Mouse (Mus musculus) C2C12 (cell line): ENCODE measurements around the gene Lrmda. TPM values are rescaled to one million over a fixed set of nuclear protein-coding genes. Genes with fewer than 3 reads are reported as not detected.

Experiments used
- H3K27me3 ChIP-seq: one replicate; pipeline ENCODE4 v1.6.1; 2011; ENCODE audit not compliant: control insufficient read depth, insufficient read depth, insufficient read length
- H3K36me3 ChIP-seq: one replicate; pipeline ENCODE4 v1.6.1; 2011; ENCODE audit not compliant: control insufficient read depth, insufficient read depth
- H3K4me3 ChIP-seq: one replicate; pipeline ENCODE4 v1.5.1; 2011; ENCODE audit warnings: mild to moderate bottlenecking, control low read depth; ENCODE audit not compliant: poor library complexity, insufficient read depth, severe bottlenecking
- H3K79me2 ChIP-seq: one replicate; pipeline ENCODE4 v1.6.1; 2011; ENCODE audit not compliant: control insufficient read depth, insufficient read depth
- H3K79me3 ChIP-seq: one replicate; pipeline ENCODE4 v1.6.1; 2011; ENCODE audit warnings: low read depth, control low read depth
- H3ac ChIP-seq: one replicate; pipeline ENCODE3; 2011; ENCODE audit warnings: low read depth; ENCODE audit not compliant: control insufficient read depth, insufficient read length
- CEBPB ChIP-seq: IDR thresholded peaks from one replicate; pipeline ENCODE4 v1.6.1; 2011; ENCODE audit warnings: low read depth, mild to moderate bottlenecking, control low read depth, moderate library complexity
- CTCF ChIP-seq: IDR thresholded peaks from one replicate; pipeline ENCODE4 v1.5.1; 2011; ENCODE audit not compliant: control insufficient read depth, insufficient read depth, insufficient read length
- FOSL1 ChIP-seq: IDR thresholded peaks from one replicate; pipeline ENCODE4 v1.8.0; 2011; ENCODE audit warnings: mild to moderate bottlenecking, low read length; ENCODE audit not compliant: poor library complexity, insufficient read depth, severe bottlenecking
- MAX ChIP-seq: IDR thresholded peaks from one replicate; pipeline ENCODE4 v1.6.1; 2011; ENCODE audit warnings: mild to moderate bottlenecking, control low read depth
- MYOD1 ChIP-seq: IDR thresholded peaks from one replicate; pipeline ENCODE4 v1.6.1; 2011; ENCODE audit warnings: low read depth; ENCODE audit not compliant: control insufficient read depth, insufficient read length
- MYOG ChIP-seq: IDR thresholded peaks from one replicate; pipeline ENCODE4 v1.6.1; 2011; ENCODE audit not compliant: control insufficient read depth, insufficient read length; ENCODE audit errors: extremely low read depth
- USF1 ChIP-seq: IDR thresholded peaks from one replicate; pipeline ENCODE4 v1.6.1; 2011; ENCODE audit warnings: low read depth, mild to moderate bottlenecking, control low read depth, moderate library complexity
- polyA plus RNA-seq: library from polyadenylated mRNA; unstranded; fragments of >200 nt; fragmentation: generic; extraction: Trizol; gene quantifications from one replicate; pipeline ENCODE4 v1.2.1, GENCODE M21; 2012; ENCODE audit warnings: missing spikeins

Lrmda gene
- polyA plus RNA-seq, 1 experiment = not detected

GRCm38 (mm10) chr14:22017011-22017410 lies 2.5 kb upstream of the Lrmda start:
- H3K36me3 ChIP-seq = no peaks in the 10 kb centered on the region
- no peaks in the 10 kb centered on the region for H3K79me3 ChIP-seq
- peaks cover 22% of the 10 kb centered on the region for H3K27me3 ChIP-seq
- H3ac ChIP-seq = no peak overlapping the region
- TF ChIP-seq CTCF (no peak), MAX (no peak), MYOG (no peak), USF1 (no peak), FOSL1 (no peak), CEBPB (no peak), MYOD1 (no peak)
- no peaks in the 10 kb centered on the region for H3K79me2 ChIP-seq
- no peak overlapping the region for H3K4me3 ChIP-seq

DNA sequence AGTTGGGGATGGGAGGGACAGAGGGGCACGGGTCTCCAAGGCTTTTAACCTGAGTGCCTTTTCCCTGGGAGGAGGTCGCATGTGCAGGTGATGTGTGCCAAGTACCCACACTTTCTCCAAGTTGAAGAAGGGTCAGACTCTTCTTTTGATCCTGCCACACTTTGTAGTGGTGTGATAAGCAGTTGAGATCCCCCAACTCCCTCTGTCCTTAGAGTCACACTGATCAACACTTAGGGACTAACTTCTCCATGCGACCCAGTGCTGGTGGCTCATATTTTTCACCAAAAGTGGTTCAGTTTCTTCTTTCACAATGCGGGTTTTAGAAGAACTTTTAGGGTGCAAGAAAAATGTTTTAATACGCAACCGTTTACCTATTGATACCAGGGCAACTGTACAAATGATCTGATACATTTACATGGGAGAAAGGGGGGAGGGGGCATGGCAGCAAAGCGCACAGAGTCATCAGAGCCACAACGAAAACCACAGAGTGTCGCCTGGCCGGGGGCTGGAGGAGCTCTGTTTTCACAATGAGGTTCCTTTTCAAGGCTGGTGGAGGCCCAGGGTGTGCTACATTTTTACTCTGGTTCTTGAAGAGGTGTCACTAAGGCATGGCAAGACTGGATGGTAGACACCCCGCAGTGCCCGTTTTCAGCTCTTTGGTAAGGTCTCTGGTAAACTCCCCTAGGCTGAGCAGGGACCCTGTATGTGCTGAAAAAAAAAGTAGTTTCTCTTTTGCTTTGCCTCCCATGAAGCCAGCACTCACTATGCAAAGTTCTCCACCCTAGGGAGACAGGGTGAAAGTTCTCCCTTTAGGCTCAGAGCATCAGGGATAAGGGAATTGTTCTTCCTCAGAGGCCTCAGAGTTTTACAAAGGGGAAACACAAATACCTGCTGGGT lies 685 bp downstream of the Lrmda start:
- Histone ChIP-seq H3K4me3 (no peak overlapping the region), H3K79me2 (no peaks in the 10 kb centered on the region), H3ac (no peak overlapping the region), H3K36me3 (no peaks in the 10 kb centered on the region), H3K27me3 (peaks cover 26% of the 10 kb centered on the region), H3K79me3 (no peaks in the 10 kb centered on the region)
- TF ChIP-seq FOSL1 (no peak), CTCF (no peak), USF1 (no peak), MYOG (no peak), MAX (no peak), MYOD1 (no peak), CEBPB (no peak)

DNA sequence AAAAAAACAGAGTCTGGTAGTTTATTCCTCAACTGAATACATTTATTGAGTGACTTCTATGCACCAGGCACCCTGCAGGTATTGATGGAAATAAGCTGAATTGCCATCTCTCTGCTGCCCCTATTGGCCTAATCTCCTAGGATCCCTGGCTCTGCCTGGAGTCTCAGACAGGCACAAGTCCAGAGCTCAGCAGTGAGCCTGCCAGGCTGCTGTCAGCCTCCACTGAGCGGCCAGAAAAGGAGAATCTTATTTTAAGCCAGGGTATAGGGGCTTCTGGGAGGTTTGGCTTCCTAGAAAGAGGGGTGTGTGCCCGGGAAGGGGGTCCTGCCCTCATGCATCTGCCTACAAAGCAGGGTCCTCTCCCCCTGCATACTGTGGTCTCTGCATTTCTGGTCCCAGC lies 1.4 kb downstream of the Lrmda start:
- H3K79me3 ChIP-seq = no peaks in the 10 kb centered on the region

DNA sequence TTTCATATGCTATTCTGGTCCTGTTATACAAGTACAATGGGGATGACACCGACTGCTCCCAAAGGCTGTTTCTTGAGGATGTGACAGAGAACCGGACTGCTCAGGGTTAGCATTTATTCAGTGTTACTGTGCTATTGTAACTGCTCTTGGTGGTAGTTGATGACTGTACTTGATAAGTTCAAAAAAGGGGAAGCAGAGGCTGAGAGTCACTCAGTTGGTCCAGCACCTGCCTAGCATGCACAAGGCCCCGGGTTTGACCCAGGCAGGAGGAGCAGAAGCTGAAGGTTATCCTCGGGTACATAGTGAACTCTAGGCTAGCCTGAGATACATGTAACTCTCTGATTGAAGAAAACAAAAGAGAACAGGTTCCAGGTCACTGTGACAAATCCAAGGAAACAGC lies 4.0 kb downstream of the Lrmda start:
- H3ac ChIP-seq = no peak overlapping the region
- H3K27me3 ChIP-seq = peaks cover 26% of the 10 kb centered on the region
- no peaks in the 10 kb centered on the region for H3K79me3 ChIP-seq
- H3K36me3 ChIP-seq = no peaks in the 10 kb centered on the region
- H3K4me3 ChIP-seq = no peak overlapping the region
- TF ChIP-seq CTCF (no peak), MAX (no peak), MYOD1 (no peak), MYOG (no peak), FOSL1 (no peak), CEBPB (no peak), USF1 (no peak)
- no peaks in the 10 kb centered on the region for H3K79me2 ChIP-seq

More for the DNA sequence above, 1.4 kb downstream of the Lrmda start:
- Histone ChIP-seq H3ac (no peak overlapping the region), H3K36me3 (no peaks in the 10 kb centered on the region), H3K4me3 (no peak overlapping the region), H3K27me3 (peaks cover 26% of the 10 kb centered on the region), H3K79me2 (no peaks in the 10 kb centered on the region)
- TF ChIP-seq MYOG (no peak), FOSL1 (no peak), USF1 (no peak), CEBPB (no peak), MYOD1 (no peak), CTCF (no peak), MAX (no peak)

DNA sequence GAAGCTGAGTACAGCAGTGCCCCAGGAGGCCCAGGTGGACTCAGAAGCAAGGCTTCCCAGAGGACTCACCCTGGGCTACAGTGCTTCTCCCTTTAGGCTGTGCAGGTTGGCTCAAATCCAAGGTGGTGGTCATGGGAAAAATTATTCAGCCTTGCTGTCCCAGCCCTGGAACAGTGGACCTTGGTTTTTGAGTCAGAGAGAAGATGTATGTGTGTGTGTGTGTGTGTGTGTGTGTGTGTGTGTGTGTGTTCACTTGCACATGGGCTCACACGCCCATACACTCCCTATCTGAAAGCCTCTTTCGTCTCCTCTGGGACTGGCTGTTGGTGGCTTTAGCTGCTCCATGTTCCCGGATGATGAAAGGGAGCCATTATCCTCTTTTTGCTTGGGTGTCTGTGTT lies 16.4 kb downstream of the Lrmda start:
- Histone ChIP-seq H3K79me2 (no peaks in the 10 kb centered on the region), H3ac (no peak overlapping the region), H3K36me3 (no peaks in the 10 kb centered on the region), H3K27me3 (peaks cover 33% of the 10 kb centered on the region), H3K4me3 (no peak overlapping the region), H3K79me3 (no peaks in the 10 kb centered on the region)
- no peak for TF ChIP-seq CTCF
- TF ChIP-seq FOSL1 = no peak

- Histone ChIP-seq H3K36me3 (no peaks in the 10 kb centered on the region), H3K27me3 (peaks cover 33% of the 10 kb centered on the region), H3K79me3 (no peaks in the 10 kb centered on the region), H3K4me3 (no peak overlapping the region), H3K79me2 (no peaks in the 10 kb centered on the region), H3ac (no peak overlapping the region)
- TF ChIP-seq FOSL1 = no peak
- no peak for TF ChIP-seq USF1
- no peak for TF ChIP-seq MYOG
- no peak for TF ChIP-seq CEBPB
- TF ChIP-seq MAX = no peak
- no peak for TF ChIP-seq MYOD1
- TF ChIP-seq CTCF = no peak
Measured at GRCm38 (mm10) chr14:22036338-22036737, 16.8 kb downstream of the Lrmda start.
